Mouse (Mus musculus): ENCODE results near the gene Sgta.
"Not testable (repeated sequence)": the region's sequence is repeated elsewhere in the genome, so short reads cannot be mapped to it uniquely, and the experiment has no call there.

Gene Sgta

GRCm38 (mm10) chr10:81059603-81060543 lies at the start of gene Sgta:
TSS of gene Sgta (minus strand) at chr10:81060181.
- peak; percentile 99 for DNase-seq

GRCm38 (mm10) chr10:81106113-81106721 lies 46.2 kb upstream of the Sgta start:
- DNase-seq, result peak; percentile 80

- peak; percentile 96 for DNase-seq
Observed at GRCm38 (mm10) chr10:81105565-81106112, 45.7 kb upstream of the Sgta start, which contains the start of gene Map2k2. TSS of gene Map2k2 (plus strand) at chr10:81105915.

- DNase-seq, result no peak
Observed at GRCm38 (mm10) chr10:81094931-81095678, 35.1 kb upstream of the Sgta start.

GRCm38 (mm10) chr10:81092465-81093250 lies 32.7 kb upstream of the Sgta start:
- no peak for DNase-seq

GRCm38 (mm10) chr10:81090621-81091020 lies 30.6 kb upstream of the Sgta start:
- no peak for DNase-seq

- DNase-seq, result no peak
Observed at GRCm38 (mm10) chr10:81089216-81089615, 29.2 kb upstream of the Sgta start.

GRCm38 (mm10) chr10:81087021-81087420 lies 27.0 kb upstream of the Sgta start:
- DNase-seq, result no peak

GRCm38 (mm10) chr10:81082168-81082960 lies 22.4 kb upstream of the Sgta start:
- DNase-seq, result peak; percentile 79

- no peak for DNase-seq
Observed at GRCm38 (mm10) chr10:81080008-81080655, 20.2 kb upstream of the Sgta start.

- no peak for DNase-seq
Observed at GRCm38 (mm10) chr10:81077916-81078315, 17.9 kb upstream of the Sgta start.

- no peak for DNase-seq
Observed at GRCm38 (mm10) chr10:81076356-81076755, 16.4 kb upstream of the Sgta start.

- no peak for DNase-seq
Observed at GRCm38 (mm10) chr10:81075734-81076133, 15.8 kb upstream of the Sgta start.

GRCm38 (mm10) chr10:81073464-81073863 lies 13.5 kb upstream of the Sgta start:
- no peak for DNase-seq

- no peak for DNase-seq
Observed at GRCm38 (mm10) chr10:81072290-81072689, 12.3 kb upstream of the Sgta start.

- DNase-seq, result peak; percentile 95
Observed at GRCm38 (mm10) chr10:81069836-81070235, 9.9 kb upstream of the Sgta start, which contains the start of gene Thop1. TSS of gene Thop1 (plus strand) at chr10:81070035.

GRCm38 (mm10) chr10:81068706-81069105 lies 8.7 kb upstream of the Sgta start:
- DNase-seq, result no peak

- DNase-seq, result not testable (repeated sequence)
Observed at GRCm38 (mm10) chr10:81064519-81064918, 4.5 kb upstream of the Sgta start.

GRCm38 (mm10) chr10:81062710-81063109 lies 2.7 kb upstream of the Sgta start:
- no peak for DNase-seq

GRCm38 (mm10) chr10:81058896-81059295 lies 1.1 kb downstream of the Sgta start:
- DNase-seq, result no peak
